Mouse (Mus musculus) thymus, adult 2 months (tissue): ENCODE measurements around the gene Ylpm1. TPM values are rescaled to one million over a fixed set of nuclear protein-coding genes. Genes with fewer than 3 reads are reported as not detected.
A peak's percentile ranks its signal among the peaks of the same experiment; 100 is the strongest.

Experiments used
- DNase-seq: peaks from one replicate; pipeline ENCODE4 v3.0.0; 2021
- H3K27ac ChIP-seq: fragments of 200-500 bp; 2 replicates; pipeline ENCODE4 v1.5.1; 2012; ENCODE audit warnings: low read length, control low read depth; ENCODE audit not compliant: control insufficient read depth, insufficient read depth
- H3K27me3 ChIP-seq: fragments of 200-500 bp; 2 replicates; pipeline ENCODE4 v1.6.1; 2012; ENCODE audit warnings: mild to moderate bottlenecking, low read length, moderate library complexity, mixed read lengths; ENCODE audit not compliant: control insufficient read depth, insufficient read depth
- H3K36me3 ChIP-seq: fragments of 200-500 bp; 2 replicates; pipeline ENCODE4 v1.6.1; 2012; ENCODE audit warnings: mild to moderate bottlenecking, low read length, moderate library complexity; ENCODE audit not compliant: control insufficient read depth, insufficient read depth
- H3K4me1 ChIP-seq: fragments of 200-500 bp; replicated peaks from 2 replicates; pipeline ENCODE4 v1.6.1; 2012; ENCODE audit warnings: low read length; ENCODE audit not compliant: control insufficient read depth, insufficient read depth
- H3K4me3 ChIP-seq: fragments of 200-500 bp; 2 replicates; pipeline ENCODE4 v1.5.1; 2012; ENCODE audit warnings: mild to moderate bottlenecking, low read length, control low read depth, moderate library complexity; ENCODE audit not compliant: control insufficient read depth, insufficient read depth
- CTCF ChIP-seq: fragments of 200-500 bp; IDR thresholded peaks from 2 replicates; pipeline ENCODE4 v1.5.1; 2012; ENCODE audit warnings: mild to moderate bottlenecking, control low read depth, low read length, moderate library complexity, borderline replicate concordance; ENCODE audit not compliant: control insufficient read depth, poor library complexity, insufficient read depth; ENCODE audit errors: extremely low read depth
- POLR2A ChIP-seq: fragments of 200-500 bp; IDR thresholded peaks from 2 replicates; pipeline ENCODE4 v1.6.1; 2012; ENCODE audit warnings: mild to moderate bottlenecking, low read length, control low read depth, moderate library complexity; ENCODE audit not compliant: control insufficient read depth, poor library complexity, insufficient read depth; ENCODE audit errors: extremely low read depth
- WGBS: fragments of 180-500 bp; shearing (Covaris S2); methylation state at CpG from one replicate; pipeline ENCODE4 v1.1.7; 2018; 5-methylcytosine and 5-hydroxymethylcytosine counted together
- polyA plus RNA-seq: library from polyadenylated mRNA; depleted of rRNA; stranded (reverse); fragments of >200 nt; gene quantifications from 2 replicates; pipeline ENCODE4 v1.2.3, GENCODE M21; 2012

The Ylpm1 gene
- polyA plus RNA-seq, 1 experiment: 32.1 TPM

- peaks cover 85% of the 10 kb centered on the region for H3K36me3 ChIP-seq
- DNase-seq: no peak
- no peaks in the 10 kb centered on the region for H3K27me3 ChIP-seq
- no peak overlapping the region for H3K27ac ChIP-seq
- WGBS: 95% methylated on average over 2 of the region's 2 CpGs
- no peaks in the 10 kb centered on the region for H3K4me1 ChIP-seq
- TF ChIP-seq POLR2A (no peak), CTCF (no peak)
- H3K4me3 ChIP-seq: no peak overlapping the region
Measured at GRCm38 (mm10) chr12:84979264-84979862, 16.8 kb upstream of the Ylpm1 start.

GRCm38 (mm10) chr12:84989456-84989855, 6.7 kb upstream of the Ylpm1 start:
- Histone ChIP-seq H3K27me3 (no peaks in the 10 kb centered on the region), H3K36me3 (peaks cover 1% of the 10 kb centered on the region; the same call in 1 of the 2 replicates), H3K4me1 (no peaks in the 10 kb centered on the region), H3K27ac (no peak overlapping the region), H3K4me3 (no peak overlapping the region)
- DNase-seq: no peak
- 77% methylated on average over 4 of the region's 4 CpGs for WGBS
- no peak for TF ChIP-seq CTCF
- TF ChIP-seq POLR2A: no peak

GRCm38 (mm10) chr12:84995112-84995761, 884 bp upstream of the Ylpm1 start:
- Histone ChIP-seq H3K36me3 (no peaks in the 10 kb centered on the region), H3K4me3 (no peak overlapping the region), H3K27me3 (no peaks in the 10 kb centered on the region), H3K4me1 (peaks cover 11% of the 10 kb centered on the region), H3K27ac (no peak overlapping the region)
- no peak for TF ChIP-seq POLR2A
- TF ChIP-seq CTCF: no peak
- WGBS: 96% methylated on average over 9 of the region's 9 CpGs
- DNase-seq: no peak

DNA sequence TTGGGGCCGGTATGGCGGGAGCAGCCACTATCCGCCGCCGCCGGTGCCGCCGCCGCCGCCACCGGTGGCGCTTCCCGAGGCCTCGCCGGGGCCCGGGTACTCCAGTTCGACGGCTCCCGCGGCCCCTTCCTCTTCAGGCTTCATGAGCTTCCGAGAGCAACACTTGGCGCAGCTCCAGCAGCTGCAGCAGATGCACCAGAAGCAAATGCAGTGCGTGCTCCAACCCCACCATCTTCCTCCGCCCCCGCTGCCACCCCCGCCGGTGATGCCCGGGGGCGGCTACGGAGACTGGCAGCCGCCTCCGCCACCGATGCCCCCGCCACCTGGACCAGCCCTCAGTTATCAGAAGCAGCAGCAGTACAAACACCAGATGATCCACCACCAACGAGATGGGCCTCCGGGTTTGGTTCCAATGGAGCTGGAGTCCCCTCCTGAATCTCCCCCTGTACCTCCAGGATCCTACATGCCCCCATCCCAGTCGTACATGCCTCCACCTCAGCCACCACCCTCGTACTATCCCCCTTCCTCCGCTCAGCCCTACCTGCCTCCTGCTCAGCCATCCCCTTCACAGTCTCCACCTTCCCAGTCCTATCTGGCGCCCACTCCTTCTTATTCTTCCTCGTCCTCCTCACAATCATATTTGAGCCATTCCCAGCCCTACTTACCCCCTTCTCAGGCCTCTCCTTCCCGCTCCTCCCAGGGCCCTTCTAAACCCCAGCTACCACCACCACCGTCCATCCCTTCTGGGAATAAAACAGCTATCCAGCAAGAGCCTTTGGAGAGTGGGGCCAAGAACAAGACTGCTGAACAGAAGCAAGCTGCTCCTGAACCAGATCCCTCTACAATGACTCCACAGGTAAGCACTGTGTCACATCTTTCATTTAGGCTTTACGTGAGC, 629 bp downstream of the Ylpm1 start:
- DNase-seq: no peak
- Histone ChIP-seq H3K36me3 (no peaks in the 10 kb centered on the region), H3K27ac (peak overlapping the region; percentile 21; the same call in 1 of the 2 replicates), H3K4me3 (peak overlapping the region; percentile 76), H3K27me3 (no peaks in the 10 kb centered on the region), H3K4me1 (peaks cover 11% of the 10 kb centered on the region)
- TF ChIP-seq POLR2A: no peak
- 2% methylated on average over 44 of the region's 44 CpGs for WGBS

DNA sequence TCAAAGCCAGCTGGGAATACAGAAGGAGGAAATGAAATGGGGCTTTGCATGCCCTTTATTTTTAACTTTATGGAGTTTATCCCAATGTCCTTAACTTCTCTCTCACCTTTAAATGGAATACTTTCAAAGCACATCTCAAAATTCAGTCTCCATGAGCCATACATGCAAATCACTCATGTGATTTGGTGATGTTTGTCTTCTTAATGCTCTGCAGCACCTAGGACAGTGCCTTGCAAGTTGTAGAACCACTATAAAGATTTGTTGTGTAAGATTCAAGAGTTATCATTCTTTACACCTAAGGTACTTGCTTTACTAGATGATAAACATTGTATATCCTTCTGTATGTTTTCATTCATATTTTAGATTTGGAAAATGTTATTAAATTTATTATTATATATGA, 2.9 kb downstream of the Ylpm1 start:
- no peak overlapping the region for H3K27ac ChIP-seq
- H3K36me3 ChIP-seq: no peaks in the 10 kb centered on the region
- no peak for DNase-seq
- no peaks in the 10 kb centered on the region for H3K27me3 ChIP-seq
- peaks cover 11% of the 10 kb centered on the region for H3K4me1 ChIP-seq
- H3K4me3 ChIP-seq: no peak overlapping the region
- TF ChIP-seq POLR2A: no peak
- no peak for TF ChIP-seq CTCF

- Histone ChIP-seq H3K27ac (no peak overlapping the region), H3K27me3 (no peaks in the 10 kb centered on the region), H3K36me3 (0 out of 2 replicates have a peak, but pooled peaks cover 3% of the 10 kb centered on the region), H3K4me3 (no peak overlapping the region), H3K4me1 (no peaks in the 10 kb centered on the region; the same call in 1 of the 2 replicates)
- WGBS: 97% methylated on average over 1 of the region's 1 CpGs
- no peak for DNase-seq
- TF ChIP-seq POLR2A (no peak), CTCF (no peak)
Measured at GRCm38 (mm10) chr12:85006206-85006605, 10.1 kb downstream of the Ylpm1 start.
